Mouse (Mus musculus): ENCODE data around the gene Psmc5. TPM values are rescaled to one million over a fixed set of nuclear protein-coding genes. Genes with fewer than 3 reads are reported as not detected.
"Not testable (repeated sequence)": the region's sequence is repeated elsewhere in the genome, so short reads cannot be mapped to it uniquely, and the experiment has no call there.

Gene Psmc5
- 100 to 1,000 TPM; 211 to 215 TPM for total RNA-seq (2021)
- long read RNA-seq, experiment 1, transcript Psmc5-202 (10 exons, 1,394 nt), result minor isoform, 7 of 467 reads
- long read RNA-seq, experiment 1, transcript Psmc5-201 (11 exons, 1,316 nt), result major isoform, 436 of 467 reads
- long read RNA-seq, experiment 1, partial matches to known transcripts, result 10 of 467 reads
- long read RNA-seq, experiment 1, other reads (novel, unspliced or antisense), result 14 of 467 reads
- long read RNA-seq, experiment 2, transcript Psmc5-202 (10 exons, 1,394 nt), result minor isoform, 9 of 401 reads
- long read RNA-seq, experiment 2, transcript Psmc5-201 (11 exons, 1,316 nt), result major isoform, 372 of 401 reads
- long read RNA-seq, experiment 2, partial matches to known transcripts, result 12 of 401 reads
- long read RNA-seq, experiment 2, other reads (novel, unspliced or antisense), result 8 of 401 reads

GRCm38 (mm10) chr11:106255685-106256451 is at the start of gene Psmc5, which contains the start of gene Ftsj3:
Psmc5 (plus strand) TSS chr11:106256154.
Ftsj3 (minus strand) TSS chr11:106256079.
- peak; percentile 98 to 99 for DNase-seq (ENCODE audit: low spot score in 2 of 2)

- DNase-seq (ENCODE audit: low spot score in 2 of 2), result no peak
These were observed 43.2 kb upstream of the Psmc5 start for GRCm38 (mm10) chr11:106212771-106213170.

GRCm38 (mm10) chr11:106214856-106215255 is 41.1 kb upstream of the Psmc5 start:
- DNase-seq (ENCODE audit: low spot score in 2 of 2), result no peak

- no peak for DNase-seq (ENCODE audit: low spot score in 2 of 2)
These were observed 40.5 kb upstream of the Psmc5 start for GRCm38 (mm10) chr11:106215450-106215859.

- peak; percentile 95 to 97 for DNase-seq (ENCODE audit: low spot score in 2 of 2)
These were observed 39.8 kb upstream of the Psmc5 start, which contains the start of gene Ccdc47 for GRCm38 (mm10) chr11:106215927-106216729. Ccdc47 (minus strand) TSS chr11:106216344.

GRCm38 (mm10) chr11:106216730-106217490 is 39.0 kb upstream of the Psmc5 start, which contains the start of gene Ddx42:
Ddx42 (plus strand) TSS chr11:106216926.
- DNase-seq (ENCODE audit: low spot score in 2 of 2), result peak; percentile 89 to 93

GRCm38 (mm10) chr11:106220603-106221002 is 35.4 kb upstream of the Psmc5 start:
- DNase-seq (ENCODE audit: low spot score in 2 of 2), result no peak

- DNase-seq (ENCODE audit: low spot score in 2 of 2), result not testable (repeated sequence)
These were observed 22.0 kb upstream of the Psmc5 start for GRCm38 (mm10) chr11:106233978-106234377.

- no peak for DNase-seq (ENCODE audit: low spot score in 2 of 2)
These were observed 9.1 kb upstream of the Psmc5 start for GRCm38 (mm10) chr11:106246834-106247233.

- DNase-seq (ENCODE audit: low spot score in 2 of 2), result no peak
These were observed 6.6 kb upstream of the Psmc5 start for GRCm38 (mm10) chr11:106249326-106249725.

GRCm38 (mm10) chr11:106254767-106255166 is 1.2 kb upstream of the Psmc5 start:
- DNase-seq (ENCODE audit: low spot score in 2 of 2), result no peak

GRCm38 (mm10) chr11:106255174-106255573 is 780 bp upstream of the Psmc5 start:
- DNase-seq (ENCODE audit: low spot score in 2 of 2), result no peak

- no peak for DNase-seq (ENCODE audit: low spot score in 2 of 2)
These were observed 821 bp downstream of the Psmc5 start for GRCm38 (mm10) chr11:106256775-106257174.

GRCm38 (mm10) chr11:106260826-106261450 is 5.0 kb downstream of the Psmc5 start:
- no peak for DNase-seq (ENCODE audit: low spot score in 2 of 2)

- DNase-seq (ENCODE audit: low spot score in 2 of 2), result no peak
These were observed 8.0 kb downstream of the Psmc5 start for GRCm38 (mm10) chr11:106263963-106264362.

- no peak for DNase-seq (ENCODE audit: low spot score in 2 of 2)
These were observed 9.0 kb downstream of the Psmc5 start for GRCm38 (mm10) chr11:106264988-106265387.

GRCm38 (mm10) chr11:106265570-106265969 is 9.6 kb downstream of the Psmc5 start:
- no peak for DNase-seq (ENCODE audit: low spot score in 2 of 2)

- DNase-seq (ENCODE audit: low spot score in 2 of 2), result no peak
These were observed 10.5 kb downstream of the Psmc5 start for GRCm38 (mm10) chr11:106266431-106266830.

- DNase-seq (ENCODE audit: low spot score in 2 of 2), result no peak
These were observed 11.4 kb downstream of the Psmc5 start for GRCm38 (mm10) chr11:106267311-106267852.

- no peak for DNase-seq (ENCODE audit: low spot score in 2 of 2)
These were observed 11.9 kb downstream of the Psmc5 start for GRCm38 (mm10) chr11:106267871-106268270.

Data from left cerebral cortex, adult 18-20 months (tissue).